Mouse (Mus musculus): ENCODE results near the gene Dnm2.

GRCm38 (mm10) chr9:21536501-21536900 is 111.8 kb downstream of the Dnm2 start:
- TF ChIP-seq CTCF (IDR thresholded peaks at IDR 0.05; ENCODE audit: borderline replicate concordance, control insufficient read depth, extremely low read depth, insufficient read depth, low read length, poor library complexity) (no peak), POLR2A (IDR thresholded peaks at IDR 0.05; ENCODE audit: control insufficient read depth, extremely low read depth, insufficient read depth, low read length, poor library complexity) (no peak)
